Mouse (Mus musculus): Measurements from ENCODE around the gene Ifna13. TPM values are rescaled to one million over a fixed set of nuclear protein-coding genes. Genes with fewer than 3 reads are reported as not detected.
A peak's percentile ranks its signal among the peaks of the same experiment; 100 is the strongest.

The Ifna13 gene
- not detected for total RNA-seq (2021)
- long read RNA-seq, experiment 1: 0 reads
- long read RNA-seq, experiment 2: 0 reads

- DNase-seq: no peak
These were observed at the start of gene Ifna13 for GRCm38 (mm10) chr4:88644359-88644758. Gene Ifna13, minus strand, starts transcription at chr4:88644459.

- DNase-seq: no peak
These were observed 49.1 kb upstream of the Ifna13 start for GRCm38 (mm10) chr4:88693392-88693791.

GRCm38 (mm10) chr4:88692537-88692936 is 48.3 kb upstream of the Ifna13 start:
- DNase-seq: no peak

GRCm38 (mm10) chr4:88691259-88691658 is 47.0 kb upstream of the Ifna13 start, which contains the start of gene Ifnab:
Gene Ifnab, minus strand, starts transcription at chr4:88691359.
- DNase-seq: no peak

- DNase-seq: no peak
These were observed 39.6 kb upstream of the Ifna13 start, which contains the start of gene Ifna2 for GRCm38 (mm10) chr4:88683812-88684211. Gene Ifna2, minus strand, starts transcription at chr4:88683912.

GRCm38 (mm10) chr4:88681353-88681752 is 37.1 kb upstream of the Ifna13 start:
- no peak for DNase-seq

GRCm38 (mm10) chr4:88680362-88680761 is 36.1 kb upstream of the Ifna13 start:
- no peak for DNase-seq

GRCm38 (mm10) chr4:88676824-88677223 is 32.6 kb upstream of the Ifna13 start, which contains the start of gene Ifna16:
Gene Ifna16, minus strand, starts transcription at chr4:88676924.
- no peak for DNase-seq

- DNase-seq: no peak
These were observed 11.2 kb upstream of the Ifna13 start for GRCm38 (mm10) chr4:88655461-88655860.

- no peak for DNase-seq
These were observed 9.4 kb upstream of the Ifna13 start for GRCm38 (mm10) chr4:88653644-88654043.

GRCm38 (mm10) chr4:88642526-88642925 is 1.7 kb downstream of the Ifna13 start:
- DNase-seq: no peak

GRCm38 (mm10) chr4:88641077-88641831 is 3.0 kb downstream of the Ifna13 start:
- peak; percentile 64 for DNase-seq

GRCm38 (mm10) chr4:88640704-88641076 is 3.6 kb downstream of the Ifna13 start:
- DNase-seq: no peak

- no peak for DNase-seq
These were observed 9.9 kb downstream of the Ifna13 start, which contains the start of gene C87499 for GRCm38 (mm10) chr4:88634311-88634710. Gene C87499, minus strand, starts transcription at chr4:88634411.

- no peak for DNase-seq
These were observed 41.0 kb downstream of the Ifna13 start, which contains the start of gene Ifna12 for GRCm38 (mm10) chr4:88603276-88603675. Gene Ifna12, minus strand, starts transcription at chr4:88603376.

Other genes starting within 250 kb of the Ifna13 start
- gene Hacd4, start 205.5 kb downstream of the Ifna13 start, total RNA-seq (2021): 1 to 10 TPM; 1.3 to 1.6 TPM
- not detected for gene Ifnb1, start 121.7 kb downstream of the Ifna13 start, total RNA-seq (2021)
- not detected for gene Ifna15, start 86.2 kb downstream of the Ifna13 start, total RNA-seq (2021)
- gene Ifna14, start 72.7 kb downstream of the Ifna13 start, total RNA-seq (2021): not detected
- gene Ifna9, start 52.1 kb downstream of the Ifna13 start, total RNA-seq (2021): not detected
- not detected for gene Ifna12, start 41.1 kb downstream of the Ifna13 start, total RNA-seq (2021)
- not detected for gene C87499, start 10.0 kb downstream of the Ifna13 start, total RNA-seq (2021)
- gene Ifna16, start 32.5 kb upstream of the Ifna13 start, total RNA-seq (2021): not detected
- gene Ifna2, start 39.5 kb upstream of the Ifna13 start, total RNA-seq (2021): not detected
- gene Ifnab, start 46.9 kb upstream of the Ifna13 start, total RNA-seq (2021): not detected
- gene Gm26566, start 77.3 kb upstream of the Ifna13 start, total RNA-seq (2021): under 1 TPM; 0.26 to 0.43 TPM
- gene Klhl9, start 78.0 kb upstream of the Ifna13 start, total RNA-seq (2021): 10 to 100 TPM; 45.1 to 47.2 TPM
- not detected for gene Gm13271, start 110.4 kb upstream of the Ifna13 start, total RNA-seq (2021)
- gene Gm13283, start 115.7 kb upstream of the Ifna13 start, total RNA-seq (2021): not detected
- not detected for gene Gm13290, start 129.4 kb upstream of the Ifna13 start, total RNA-seq (2021)
- gene Gm13289, start 132.5 kb upstream of the Ifna13 start, total RNA-seq (2021): not detected
- gene Gm13272, start 135.4 kb upstream of the Ifna13 start, total RNA-seq (2021): not detected
- gene Ifnz, start 137.7 kb upstream of the Ifna13 start, total RNA-seq (2021): not detected
- gene Gm13276, start 141.2 kb upstream of the Ifna13 start, total RNA-seq (2021): not detected
- gene Gm13277, start 144.2 kb upstream of the Ifna13 start, total RNA-seq (2021): not detected
- not detected for gene Gm13278, start 147.1 kb upstream of the Ifna13 start, total RNA-seq (2021)
- gene Gm13275, start 150.0 kb upstream of the Ifna13 start, total RNA-seq (2021): not detected
- gene Gm13279, start 152.9 kb upstream of the Ifna13 start, total RNA-seq (2021): not detected
- not detected for gene Gm13285, start 155.2 kb upstream of the Ifna13 start, total RNA-seq (2021)
- not detected for gene Gm13287, start 158.8 kb upstream of the Ifna13 start, total RNA-seq (2021)
- not detected for gene Gm13288, start 161.1 kb upstream of the Ifna13 start, total RNA-seq (2021)
- not detected for gene Ifna7, start 171.8 kb upstream of the Ifna13 start, total RNA-seq (2021)
- not detected for gene Ifna11, start 175.5 kb upstream of the Ifna13 start, total RNA-seq (2021)
- not detected for gene Ifna6, start 183.0 kb upstream of the Ifna13 start, total RNA-seq (2021)
- gene Ifna5, start 191.1 kb upstream of the Ifna13 start, total RNA-seq (2021): not detected
- not detected for gene Ifna4, start 197.4 kb upstream of the Ifna13 start, total RNA-seq (2021)
- not detected for gene Ifna1, start 205.6 kb upstream of the Ifna13 start, total RNA-seq (2021)
- not detected for gene Ifne, start 235.7 kb upstream of the Ifna13 start, total RNA-seq (2021)

Measured in gastrocnemius, postnatal 25 days (tissue).